ENCODE assay signal across 10 mouse cellular contexts in the genomic region with DNA sequence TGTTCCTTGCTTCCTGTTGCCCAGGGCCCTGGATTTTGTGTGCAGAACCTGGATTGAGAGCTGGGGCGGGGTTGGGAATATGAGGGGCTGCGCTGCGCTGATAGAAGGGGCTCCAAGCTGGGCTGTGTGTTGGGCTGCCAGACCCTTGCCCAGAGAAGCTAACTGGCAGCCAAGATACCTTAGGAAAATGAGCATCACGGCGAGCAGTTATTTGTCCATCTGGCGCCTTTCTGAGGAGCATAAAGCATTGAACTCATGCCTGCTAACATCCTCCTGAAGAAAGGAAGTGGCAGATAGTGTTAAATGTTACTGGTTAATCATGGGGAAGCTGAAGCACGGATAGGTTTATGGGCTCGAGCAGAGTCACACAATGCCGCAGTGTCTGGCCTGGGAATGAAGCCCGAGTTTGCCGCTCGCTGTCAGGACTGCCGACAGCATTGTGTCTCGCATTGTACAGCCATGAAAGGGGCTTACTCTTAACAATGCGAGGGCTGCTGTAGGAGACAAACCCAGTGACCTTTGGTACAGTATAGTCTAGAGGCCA.
DNase-seq lines count a peak whose midpoint lies in the region; ATAC-seq lines count a peak whose summit lies in the region.
"Had no signal": no experiment of that assay in that cellular context is flagged by ENCODE, and none has a peak within 500 bp of the region (broad histone marks: within the 10 kb centered on the region; RNA-seq: fewer than 3 reads in every experiment).

No protein-coding gene starts in this region.

- H3K4me2 ChIP-seq in heart, embryonic 14.5 days (ENCODE audit: low read length), result 0 out of 2 replicates have a peak overlapping the region, but pooled peaks have one; percentile 2
- peak overlapping the region; percentile 45 for H3K4me2 ChIP-seq in forebrain, embryonic 12.5 days
- peak overlapping the region; percentile 40 for H3K4me2 ChIP-seq in midbrain, embryonic 14.5 days (ENCODE audit: low read length)
- H3K4me2 ChIP-seq: heart, embryonic 13.5 days had no signal

- H3K9me3 ChIP-seq in heart, embryonic 14.5 days (ENCODE audit: control insufficient read depth, low read length), result no peaks in the 10 kb centered on the region
- no peaks in the 10 kb centered on the region for H3K9me3 ChIP-seq in forebrain, embryonic 12.5 days
- H3K9me3 ChIP-seq in midbrain, embryonic 14.5 days (ENCODE audit: control insufficient read depth, low read length), result no peaks in the 10 kb centered on the region
- H3K9me3 ChIP-seq: heart, embryonic 13.5 days had no signal

- WGBS in heart, embryonic 14.5 days, result 63% methylated on average over 15 of the region's 15 CpGs
- WGBS in forebrain, embryonic 12.5 days, result 18% methylated on average over 15 of the region's 15 CpGs
- 8% methylated on average over 15 of the region's 15 CpGs for WGBS in midbrain, embryonic 14.5 days

- H3K4me3 ChIP-seq in heart, embryonic 14.5 days (ENCODE audit: control insufficient read depth in 1 of 2, insufficient read depth in 1 of 2, low read depth in 1 of 2, low read length in 2 of 2), result no peak overlapping the region
- peak overlapping the region; percentile 7 for H3K4me3 ChIP-seq in forebrain, embryonic 12.5 days (replicated peaks)
- H3K4me3 ChIP-seq in midbrain, embryonic 14.5 days (replicated peaks; ENCODE audit: low read depth, low read length), result 0 out of 2 replicates have a peak overlapping the region, but pooled peaks have one; percentile 2
- H3K4me3 ChIP-seq: heart, embryonic 13.5 days had no signal

- no peak overlapping the region for H3K27ac ChIP-seq in heart, embryonic 14.5 days (replicated peaks in 1 of 2; ENCODE audit: control insufficient read depth in 1 of 2, insufficient read depth in 1 of 2, low read depth in 2 of 2, low read length in 2 of 2)
- H3K27ac ChIP-seq in forebrain, embryonic 12.5 days, result peak overlapping the region; percentile 81
- peak overlapping the region; percentile 68 for H3K27ac ChIP-seq in midbrain, embryonic 14.5 days (replicated peaks; ENCODE audit: low read depth, low read length)
- H3K27ac ChIP-seq: heart, embryonic 13.5 days had no signal

- H3K27me3 ChIP-seq in heart, embryonic 14.5 days (ENCODE audit: control insufficient read depth, insufficient read depth, low read length), result no peaks in the 10 kb centered on the region
- H3K27me3 ChIP-seq in forebrain, embryonic 12.5 days, result 0 out of 2 replicates have a peak, but pooled peaks cover 3% of the 10 kb centered on the region
- no peaks in the 10 kb centered on the region for H3K27me3 ChIP-seq in midbrain, embryonic 14.5 days (ENCODE audit: control insufficient read depth, insufficient read depth, low read length)
- H3K27me3 ChIP-seq: heart, embryonic 13.5 days had no signal

- no peak for ATAC-seq in heart, embryonic 14.5 days (ENCODE audit: insufficient number of reproducible peaks, insufficient read depth, low FRiP score, low read depth)
- ATAC-seq in forebrain, embryonic 12.5 days (ENCODE audit: low FRiP score), result peak; percentile 86
- ATAC-seq in midbrain, embryonic 14.5 days (ENCODE audit: low FRiP score, low TSS enrichment), result peak; percentile 76

- no peaks in the 10 kb centered on the region for H3K36me3 ChIP-seq in heart, embryonic 14.5 days (ENCODE audit: control insufficient read depth, insufficient read depth, low read length)
- no peaks in the 10 kb centered on the region for H3K36me3 ChIP-seq in forebrain, embryonic 12.5 days (replicated peaks)
- no peaks in the 10 kb centered on the region for H3K36me3 ChIP-seq in midbrain, embryonic 14.5 days (ENCODE audit: control insufficient read depth, insufficient read depth, low read length)

- no peak for DNase-seq in heart, adult 8-10 months (ENCODE audit: low spot score)
- DNase-seq in cerebellum, adult 18-20 months, result peak; percentile 41 to 43
- DNase-seq in midbrain, embryonic 14.5 days, result peak; percentile 81
- no peak for DNase-seq in kidney, postnatal 25 days
- DNase-seq in testis, postnatal 14 days (ENCODE audit: low spot score), result no peak
- no peak for DNase-seq in urinary bladder, postnatal 25 days (ENCODE audit: low spot score)
- DNase-seq: lung, postnatal 10 days had no signal

- peaks cover 3 to 12% of the 10 kb centered on the region in 2 experiments; a peak in 3 of 4 replicates for H3K4me1 ChIP-seq in heart, embryonic 14.5 days (ENCODE audit: control insufficient read depth in 2 of 2, insufficient read depth in 2 of 2, low read length in 2 of 2)
- H3K4me1 ChIP-seq in forebrain, embryonic 12.5 days, result peaks cover 50% of the 10 kb centered on the region
- H3K4me1 ChIP-seq in midbrain, embryonic 14.5 days (ENCODE audit: control insufficient read depth, insufficient read depth, low read length), result peaks cover 31% of the 10 kb centered on the region

- no peak overlapping the region for H3K9ac ChIP-seq in heart, embryonic 14.5 days (ENCODE audit: low read length)
- H3K9ac ChIP-seq in forebrain, embryonic 12.5 days, result peak overlapping the region; percentile 42; the same call in 1 of the 2 replicates
- peak overlapping the region; percentile 17; the same call in 1 of the 2 replicates for H3K9ac ChIP-seq in midbrain, embryonic 14.5 days (replicated peaks; ENCODE audit: low read length)
- H3K9ac ChIP-seq: heart, embryonic 13.5 days had no signal

Comparison
In these comparisons a context has a peak if more than half of its experiments do, and no peak if none do; other contexts are left out.
1. H3K27ac ChIP-seq: peak in forebrain, embryonic 12.5 days (single experiment) and midbrain, embryonic 14.5 days (single experiment); none in heart, embryonic 14.5 days (0 of 2).
2. H3K4me3 ChIP-seq: peak in forebrain, embryonic 12.5 days (single experiment) and midbrain, embryonic 14.5 days (single experiment); none in heart, embryonic 14.5 days (0 of 2).
3. DNase-seq: peak in cerebellum, adult 18-20 months (2 of 2) and midbrain, embryonic 14.5 days (single experiment); none in heart, adult 8-10 months (single experiment), kidney, postnatal 25 days (0 of 2), testis, postnatal 14 days (single experiment) and urinary bladder, postnatal 25 days (single experiment).
4. Peak in every context shown above with its lines, with median percentiles within 50 percentile points of each other: H3K4me2 ChIP-seq.